Mouse (Mus musculus): ENCODE data around the gene Rnf183. TPM values are rescaled to one million over a fixed set of nuclear protein-coding genes. Genes with fewer than 3 reads are reported as not detected.

Rnf183 gene
- polyA plus RNA-seq, 2 experiments, result not detected

- ATAC-seq (ENCODE audit: insufficient read depth), result no peak
These were observed 33.1 kb upstream of the Rnf183 start for GRCm38 (mm10) chr4:62468158-62468557.

GRCm38 (mm10) chr4:62463124-62463523, 28.1 kb upstream of the Rnf183 start:
- H3K4me2 ChIP-seq (ENCODE audit: low read depth), result no peak overlapping the region
- WGBS (ENCODE audit: insufficient replicate concordance), result 70% methylated on average over 2 of the region's 2 CpGs
- TF ChIP-seq CTCF (IDR thresholded peaks at IDR 0.05; ENCODE audit: low read depth) (no peak), EP300 (IDR thresholded peaks at IDR 0.05; ENCODE audit: low read depth) (no peak)
- no peaks in the 10 kb centered on the region for H3K27me3 ChIP-seq (ENCODE audit: control insufficient read depth, insufficient read depth, low read length)
- ATAC-seq (ENCODE audit: insufficient read depth) (no peak), DNase-seq (ENCODE audit: low read depth in 3 of 3, low spot score in 3 of 3) (no peak)
- no peaks in the 10 kb centered on the region for H3K4me1 ChIP-seq (replicated peaks; ENCODE audit: control insufficient read depth in 2 of 2, insufficient read depth in 2 of 2, low read length in 1 of 2)
- H3K36me3 ChIP-seq (replicated peaks; ENCODE audit: control insufficient read depth, insufficient read depth, low read depth), result no peaks in the 10 kb centered on the region
- H3K27ac ChIP-seq, result no peak overlapping the region
- no peak overlapping the region for H3K4me3 ChIP-seq (ENCODE audit: insufficient read depth in 1 of 2, low read depth in 2 of 2, low read length in 2 of 2)
- H3K9ac ChIP-seq (replicated peaks), result no peak overlapping the region
- no peaks in the 10 kb centered on the region for H3K9me3 ChIP-seq (ENCODE audit: control insufficient read depth, low read length)

More at GRCm38 (mm10) chr4:62468158-62468557, 33.1 kb upstream of the Rnf183 start:
- Histone ChIP-seq H3K4me2 (ENCODE audit: low read depth) (no peak overlapping the region), H3K4me3 (ENCODE audit: insufficient read depth in 1 of 2, low read depth in 2 of 2, low read length in 2 of 2) (no peak overlapping the region), H3K9me3 (ENCODE audit: control insufficient read depth, low read length) (no peaks in the 10 kb centered on the region), H3K27ac (no peak overlapping the region), H3K27me3 (ENCODE audit: control insufficient read depth, insufficient read depth, low read length) (no peaks in the 10 kb centered on the region), H3K4me1 (replicated peaks; ENCODE audit: control insufficient read depth in 2 of 2, insufficient read depth in 2 of 2, low read length in 1 of 2) (peaks cover 4 to 5% of the 10 kb centered on the region in 2 experiments; a peak in 3 of 4 replicates), H3K36me3 (replicated peaks; ENCODE audit: control insufficient read depth, insufficient read depth, low read depth) (no peaks in the 10 kb centered on the region), H3K9ac (replicated peaks) (no peak overlapping the region)
- TF ChIP-seq CTCF (IDR thresholded peaks at IDR 0.05; ENCODE audit: low read depth) (peak; percentile 35; the same call in 1 of the 2 replicates), EP300 (IDR thresholded peaks at IDR 0.05; ENCODE audit: low read depth) (no peak)
- WGBS (ENCODE audit: insufficient replicate concordance), result 59% methylated on average over 1 of the region's 1 CpGs
- no peak for DNase-seq (ENCODE audit: low read depth in 3 of 3, low spot score in 3 of 3)

GRCm38 (mm10) chr4:62460348-62460747, 25.3 kb upstream of the Rnf183 start:
- no peak for ATAC-seq (ENCODE audit: insufficient read depth)
- 71% methylated on average over 8 of the region's 8 CpGs for WGBS (ENCODE audit: insufficient replicate concordance)
- TF ChIP-seq CTCF (IDR thresholded peaks at IDR 0.05; ENCODE audit: low read depth) (no peak), EP300 (IDR thresholded peaks at IDR 0.05; ENCODE audit: low read depth) (no peak)

GRCm38 (mm10) chr4:62459081-62459480, 24.0 kb upstream of the Rnf183 start:
- TF ChIP-seq EP300 (IDR thresholded peaks at IDR 0.05; ENCODE audit: low read depth) (no peak), CTCF (IDR thresholded peaks at IDR 0.05; ENCODE audit: low read depth) (no peak)
- DNase-seq (ENCODE audit: low read depth in 3 of 3, low spot score in 3 of 3), result no peak
- no peak for ATAC-seq (ENCODE audit: insufficient read depth)
- H3K27me3 ChIP-seq (ENCODE audit: control insufficient read depth, insufficient read depth, low read length), result no peaks in the 10 kb centered on the region
- H3K27ac ChIP-seq, result no peak overlapping the region
- no peaks in the 10 kb centered on the region for H3K36me3 ChIP-seq (replicated peaks; ENCODE audit: control insufficient read depth, insufficient read depth, low read depth)
- no peak overlapping the region for H3K9ac ChIP-seq (replicated peaks)
- H3K4me3 ChIP-seq (ENCODE audit: insufficient read depth in 1 of 2, low read depth in 2 of 2, low read length in 2 of 2), result no peak overlapping the region
- no peaks in the 10 kb centered on the region for H3K4me1 ChIP-seq (replicated peaks; ENCODE audit: control insufficient read depth in 2 of 2, insufficient read depth in 2 of 2, low read length in 1 of 2)
- H3K4me2 ChIP-seq (ENCODE audit: low read depth), result no peak overlapping the region
- H3K9me3 ChIP-seq (ENCODE audit: control insufficient read depth, low read length), result no peaks in the 10 kb centered on the region
- 89% methylated on average over 3 of the region's 3 CpGs for WGBS (ENCODE audit: insufficient replicate concordance)

More at GRCm38 (mm10) chr4:62460348-62460747, 25.3 kb upstream of the Rnf183 start:
- no peaks in the 10 kb centered on the region for H3K9me3 ChIP-seq (ENCODE audit: control insufficient read depth, low read length)
- no peak overlapping the region for H3K27ac ChIP-seq
- no peaks in the 10 kb centered on the region for H3K4me1 ChIP-seq (replicated peaks; ENCODE audit: control insufficient read depth in 2 of 2, insufficient read depth in 2 of 2, low read length in 1 of 2)
- no peak overlapping the region for H3K4me3 ChIP-seq (ENCODE audit: insufficient read depth in 1 of 2, low read depth in 2 of 2, low read length in 2 of 2)
- no peaks in the 10 kb centered on the region for H3K36me3 ChIP-seq (replicated peaks; ENCODE audit: control insufficient read depth, insufficient read depth, low read depth)
- DNase-seq (ENCODE audit: low read depth in 3 of 3, low spot score in 3 of 3), result no peak
- no peak overlapping the region for H3K4me2 ChIP-seq (ENCODE audit: low read depth)
- no peaks in the 10 kb centered on the region for H3K27me3 ChIP-seq (ENCODE audit: control insufficient read depth, insufficient read depth, low read length)
- H3K9ac ChIP-seq (replicated peaks), result no peak overlapping the region

- 48% methylated on average over 5 of the region's 5 CpGs for WGBS (ENCODE audit: insufficient replicate concordance)
- Histone ChIP-seq H3K9ac (replicated peaks) (no peak overlapping the region), H3K27me3 (ENCODE audit: control insufficient read depth, insufficient read depth, low read length) (no peaks in the 10 kb centered on the region), H3K4me2 (ENCODE audit: low read depth) (no peak overlapping the region), H3K27ac (no peak overlapping the region), H3K36me3 (replicated peaks; ENCODE audit: control insufficient read depth, insufficient read depth, low read depth) (no peaks in the 10 kb centered on the region), H3K4me1 (replicated peaks; ENCODE audit: control insufficient read depth in 2 of 2, insufficient read depth in 2 of 2, low read length in 1 of 2) (no peaks in the 10 kb centered on the region), H3K4me3 (ENCODE audit: insufficient read depth in 1 of 2, low read depth in 2 of 2, low read length in 2 of 2) (no peak overlapping the region), H3K9me3 (ENCODE audit: control insufficient read depth, low read length) (no peaks in the 10 kb centered on the region)
- ATAC-seq (ENCODE audit: insufficient read depth) (no peak), DNase-seq (ENCODE audit: low read depth in 3 of 3, low spot score in 3 of 3) (no peak)
- TF ChIP-seq EP300 (IDR thresholded peaks at IDR 0.05; ENCODE audit: low read depth) (no peak), CTCF (IDR thresholded peaks at IDR 0.05; ENCODE audit: low read depth) (peak; percentile 65)
These were observed 19.9 kb upstream of the Rnf183 start for GRCm38 (mm10) chr4:62454995-62455394.
